Mouse (Mus musculus) embryonic facial prominence, embryonic 11.5 days (tissue): ENCODE measurements around the gene Cpne5. TPM values are rescaled to one million over a fixed set of nuclear protein-coding genes. Genes with fewer than 3 reads are reported as not detected.

ENCODE experiments used
- ATAC-seq: fragments of 200-750 bp; cut with Nextera tagmentation; replicated peaks from 2 replicates; pipeline ENCODE4 v1.8.0; 2017; ENCODE audit warnings: low read depth; ENCODE audit not compliant: insufficient number of reproducible peaks, low FRiP score, low TSS enrichment
- DNase-seq: peaks from one replicate; pipeline ENCODE4 v3.0.0-alpha.2; 2015; ENCODE audit warnings: low spot score
- H3K27ac ChIP-seq: fragments of 300-500 bp; sonication (generic); replicated peaks from 2 replicates; pipeline ENCODE4 v1.5.1; 2014; ENCODE audit warnings: mild to moderate bottlenecking, low read depth, low read length, control low read depth
- H3K27me3 ChIP-seq: fragments of 300-500 bp; sonication (generic); 2 replicates; pipeline ENCODE4 v1.6.1; 2014; ENCODE audit warnings: mild to moderate bottlenecking, low read length, moderate library complexity, mixed read lengths; ENCODE audit not compliant: control insufficient read depth, insufficient read depth
- H3K36me3 ChIP-seq: fragments of 300-500 bp; sonication (generic); replicated peaks from 2 replicates; pipeline ENCODE4 v1.6.1; 2014; ENCODE audit warnings: low read depth, mild to moderate bottlenecking, low read length, moderate library complexity, mixed read lengths; ENCODE audit not compliant: control insufficient read depth, insufficient read depth
- H3K4me1 ChIP-seq: fragments of 300-500 bp; sonication (generic); 2 replicates; pipeline ENCODE4 v1.6.1; 2014; ENCODE audit warnings: low read length, mixed read lengths; ENCODE audit not compliant: control insufficient read depth, insufficient read depth
- H3K4me2 ChIP-seq: fragments of 300-500 bp; sonication (generic); 2 replicates; pipeline ENCODE4 v1.6.1; 2014; ENCODE audit warnings: low read depth, mild to moderate bottlenecking, control low read depth, low read length, moderate library complexity
- H3K4me3 ChIP-seq: fragments of 300-500 bp; sonication (generic); 2 replicates; pipeline ENCODE4 v1.5.1; 2014; ENCODE audit warnings: low read depth, low read length, control low read depth
- H3K9ac ChIP-seq: fragments of 300-500 bp; sonication (generic); replicated peaks from 2 replicates; pipeline ENCODE4 v1.6.1; 2014; ENCODE audit warnings: mild to moderate bottlenecking, control low read depth, low read length
- H3K9me3 ChIP-seq: fragments of 300-500 bp; sonication (generic); replicated peaks from 2 replicates; pipeline ENCODE4 v1.6.1; 2016; ENCODE audit warnings: mild to moderate bottlenecking, low read length, inconsistent platforms, mixed read lengths; ENCODE audit not compliant: control insufficient read depth
- WGBS: fragments of 180-500 bp; shearing (Covaris S2); extraction: QIAGEN DNeasy Blood & Tissue Kit; methylation state at CpG from one replicate; pipeline ENCODE4 v1.1.7; 2014; 5-methylcytosine and 5-hydroxymethylcytosine counted together
- polyA plus RNA-seq: library from polyadenylated mRNA; unstranded; fragments of >200 nt; fragmentation: Nextera tagmentation; extraction: Ambion mirVana; gene quantifications from 2 replicates; pipeline ENCODE4 v1.2.1, GENCODE M21; 2014

The Cpne5 gene
- polyA plus RNA-seq, 1 experiment from 2014 or later: 4.5 TPM

DNA sequence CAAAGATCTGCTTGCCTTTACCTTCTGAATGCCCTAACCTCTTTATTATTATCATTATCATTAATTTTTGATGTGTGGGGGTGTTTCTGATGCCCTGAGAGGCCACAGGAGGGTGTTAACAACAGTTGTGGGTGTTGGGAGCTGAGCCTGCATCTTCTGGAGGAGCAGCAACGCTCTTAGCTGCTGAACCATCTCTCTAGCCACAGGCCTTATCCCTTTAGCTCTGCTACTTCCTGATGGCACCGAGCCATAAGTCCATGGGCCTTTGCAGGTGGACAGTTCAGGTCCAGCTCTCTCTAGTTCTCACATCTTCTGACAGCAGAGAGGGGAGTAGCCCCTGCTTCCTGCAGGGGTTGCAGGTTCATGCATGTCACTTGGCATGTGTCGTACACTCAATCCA is 96.4 kb downstream of the Cpne5 start:
- H3K9ac ChIP-seq: no peak overlapping the region
- H3K36me3 ChIP-seq: no peaks in the 10 kb centered on the region
- H3K4me2 ChIP-seq: no peak overlapping the region
- H3K4me3 ChIP-seq: no peak overlapping the region
- no peak overlapping the region for H3K27ac ChIP-seq
- DNase-seq (no peak), ATAC-seq (no peak)
- whole genome bisulfite sequencing: 89% methylated on average over 3 of the region's 3 CpGs
- H3K4me1 ChIP-seq: no peaks in the 10 kb centered on the region
- no peaks in the 10 kb centered on the region for H3K9me3 ChIP-seq
- H3K27me3 ChIP-seq: no peaks in the 10 kb centered on the region

- ATAC-seq (no peak), DNase-seq (no peak)
- Histone ChIP-seq H3K4me2 (no peak overlapping the region), H3K9me3 (no peaks in the 10 kb centered on the region), H3K27ac (no peak overlapping the region), H3K27me3 (no peaks in the 10 kb centered on the region), H3K36me3 (no peaks in the 10 kb centered on the region), H3K4me1 (no peaks in the 10 kb centered on the region), H3K4me3 (no peak overlapping the region), H3K9ac (no peak overlapping the region)
- WGBS: 80% methylated on average over 7 of the region's 7 CpGs
Observed at GRCm38 (mm10) chr17:29137906-29138305, 100.1 kb downstream of the Cpne5 start.

DNA sequence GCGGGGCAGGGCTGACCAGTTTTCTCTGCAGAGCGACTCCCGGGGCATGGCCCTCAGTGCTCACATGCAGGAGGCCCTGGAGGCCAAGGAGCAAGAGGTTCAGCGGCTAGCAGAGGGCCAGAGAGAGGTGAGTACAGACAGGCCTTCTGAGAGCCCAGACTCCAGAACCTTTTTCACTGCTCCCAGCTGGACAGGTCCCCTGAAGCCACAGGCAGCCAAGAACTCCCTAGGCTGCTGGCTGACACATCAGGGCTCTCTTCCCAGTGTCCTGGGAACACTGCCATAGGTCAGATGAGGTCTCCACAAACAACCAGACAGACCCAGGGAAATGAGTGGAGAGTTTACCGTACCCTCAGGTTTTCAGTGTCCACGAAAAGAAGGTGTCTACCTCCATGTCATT is 101.7 kb downstream of the Cpne5 start:
- Histone ChIP-seq H3K4me2 (no peak overlapping the region), H3K27me3 (no peaks in the 10 kb centered on the region), H3K4me1 (no peaks in the 10 kb centered on the region), H3K9me3 (no peaks in the 10 kb centered on the region), H3K27ac (no peak overlapping the region), H3K4me3 (no peak overlapping the region), H3K36me3 (no peaks in the 10 kb centered on the region), H3K9ac (no peak overlapping the region)
- DNase-seq: no peak
- no peak for ATAC-seq
- 56% methylated on average over 6 of the region's 6 CpGs for WGBS

GRCm38 (mm10) chr17:29135066-29135465 is 102.9 kb downstream of the Cpne5 start:
- no peak for ATAC-seq
- 65% methylated on average over 5 of the region's 5 CpGs for WGBS
- Histone ChIP-seq H3K27me3 (no peaks in the 10 kb centered on the region), H3K9ac (no peak overlapping the region), H3K9me3 (no peaks in the 10 kb centered on the region), H3K4me2 (no peak overlapping the region), H3K4me3 (no peak overlapping the region), H3K27ac (no peak overlapping the region), H3K36me3 (no peaks in the 10 kb centered on the region), H3K4me1 (no peaks in the 10 kb centered on the region)
- no peak for DNase-seq

- H3K9ac ChIP-seq: no peak overlapping the region
- no peak overlapping the region for H3K4me2 ChIP-seq
- ATAC-seq: no peak
- H3K9me3 ChIP-seq: no peaks in the 10 kb centered on the region
- DNase-seq: no peak
- WGBS: 72% methylated on average over 5 of the region's 5 CpGs
- H3K4me1 ChIP-seq: no peaks in the 10 kb centered on the region
- no peaks in the 10 kb centered on the region for H3K27me3 ChIP-seq
- H3K27ac ChIP-seq: no peak overlapping the region
- no peaks in the 10 kb centered on the region for H3K36me3 ChIP-seq
- no peak overlapping the region for H3K4me3 ChIP-seq
Observed at GRCm38 (mm10) chr17:29129341-29129740, 108.6 kb downstream of the Cpne5 start.

DNA sequence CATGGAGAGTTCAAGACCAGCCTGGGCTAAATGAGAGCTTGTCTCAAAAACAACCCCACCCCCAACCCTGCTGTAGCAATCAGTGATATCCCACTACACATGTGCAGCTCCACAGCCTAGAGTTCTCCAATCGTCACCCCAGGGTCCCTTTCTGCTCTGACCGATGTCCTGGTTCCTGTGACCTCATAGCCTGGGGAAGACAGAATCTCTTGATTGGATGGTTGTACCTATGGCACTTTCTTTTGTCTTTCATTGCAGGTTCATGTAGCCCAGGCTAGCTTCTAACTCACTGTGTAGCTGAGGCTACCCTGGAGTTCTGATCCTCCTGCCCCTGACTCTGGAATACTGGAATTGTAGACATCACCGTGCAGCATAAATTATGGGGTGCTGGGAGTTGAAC is 111.4 kb downstream of the Cpne5 start:
- no peak overlapping the region for H3K4me3 ChIP-seq
- no peak for DNase-seq
- no peak overlapping the region for H3K9ac ChIP-seq
- H3K4me2 ChIP-seq: no peak overlapping the region
- WGBS: 89% methylated on average over 3 of the region's 3 CpGs
- H3K4me1 ChIP-seq: no peaks in the 10 kb centered on the region
- H3K27me3 ChIP-seq: no peaks in the 10 kb centered on the region
- no peak overlapping the region for H3K27ac ChIP-seq
- no peaks in the 10 kb centered on the region for H3K36me3 ChIP-seq
- no peaks in the 10 kb centered on the region for H3K9me3 ChIP-seq
- no peak for ATAC-seq

DNA sequence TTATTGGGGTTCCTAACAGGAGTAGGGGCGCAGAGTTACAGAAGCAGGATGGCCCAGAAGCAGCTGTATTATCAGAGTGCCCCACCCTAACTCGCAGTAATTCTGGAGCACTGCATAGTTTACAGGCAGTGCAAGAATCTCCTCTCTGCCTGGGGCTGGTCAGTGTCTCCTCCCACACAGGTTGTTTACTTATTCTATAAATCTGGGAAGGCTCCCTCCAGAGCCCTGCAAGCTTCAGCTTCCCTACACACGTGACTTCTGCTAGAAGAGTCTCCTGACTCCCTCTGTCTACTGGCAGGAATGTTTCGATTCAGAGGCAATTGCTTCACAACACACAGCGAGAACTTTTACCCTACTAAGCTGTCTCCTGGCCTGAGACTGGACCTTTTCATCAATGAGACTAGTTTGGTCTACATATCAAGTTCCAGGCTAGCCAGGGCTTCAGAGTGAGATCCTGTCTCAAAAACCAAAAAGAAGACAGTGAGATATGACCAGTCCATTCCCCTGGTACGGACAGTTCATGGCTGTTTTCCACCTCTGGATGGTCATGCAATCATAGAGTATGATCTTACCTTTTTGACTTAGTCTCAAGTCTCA is 114.3 kb downstream of the Cpne5 start:
- WGBS: 72% methylated on average over 6 of the region's 6 CpGs
- DNase-seq (no peak), ATAC-seq (no peak)

GRCm38 (mm10) chr17:29122817-29123216 is 115.2 kb downstream of the Cpne5 start:
- Histone ChIP-seq H3K9ac (no peak overlapping the region), H3K27me3 (no peaks in the 10 kb centered on the region), H3K4me1 (no peaks in the 10 kb centered on the region), H3K27ac (no peak overlapping the region), H3K4me2 (no peak overlapping the region), H3K9me3 (no peaks in the 10 kb centered on the region), H3K36me3 (no peaks in the 10 kb centered on the region), H3K4me3 (no peak overlapping the region)
- 83% methylated on average over 6 of the region's 6 CpGs for WGBS
- ATAC-seq (no peak), DNase-seq (no peak)

More for the DNA sequence above, 114.3 kb downstream of the Cpne5 start:
- H3K27me3 ChIP-seq: no peaks in the 10 kb centered on the region
- no peak overlapping the region for H3K27ac ChIP-seq
- H3K9me3 ChIP-seq: no peaks in the 10 kb centered on the region
- H3K4me2 ChIP-seq: no peak overlapping the region
- no peak overlapping the region for H3K4me3 ChIP-seq
- no peaks in the 10 kb centered on the region for H3K4me1 ChIP-seq
- no peak overlapping the region for H3K9ac ChIP-seq
- H3K36me3 ChIP-seq: no peaks in the 10 kb centered on the region
